Mouse (Mus musculus): Measurements from ENCODE around the gene Gm45233.

The Gm45233 gene

DNA sequence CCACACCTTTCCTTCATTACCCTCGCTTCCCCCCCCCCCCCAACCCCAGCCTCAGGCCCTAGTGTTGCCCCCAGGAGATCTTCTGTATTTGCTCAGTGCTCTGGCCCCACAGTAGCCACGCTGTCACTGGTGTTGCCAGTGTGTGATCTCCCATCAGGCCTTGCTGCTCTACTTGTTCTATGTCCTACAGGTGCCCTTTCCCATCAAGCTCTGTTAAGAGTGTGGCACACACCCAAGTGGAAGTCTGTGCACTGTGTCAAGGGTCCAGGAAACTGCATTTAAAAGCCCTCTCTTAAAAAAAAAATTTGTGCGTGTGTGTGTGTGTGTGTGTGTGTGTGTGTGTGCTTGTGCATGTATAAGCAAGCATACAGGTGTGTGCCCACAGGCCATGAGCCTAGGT is 4.3 kb downstream of the Gm45233 start:
- in situ Hi-C loops (cut with MboI, MseI) = no loop called here

- in situ Hi-C loops (cut with MboI, MseI) = no loop called here
Measured at GRCm38 (mm10) chr7:43449811-43450210, 5.9 kb downstream of the Gm45233 start.

GRCm38 (mm10) chr7:43451726-43452125 is 7.8 kb downstream of the Gm45233 start:
- in situ Hi-C loops (cut with MboI, MseI) = no loop called here

DNA sequence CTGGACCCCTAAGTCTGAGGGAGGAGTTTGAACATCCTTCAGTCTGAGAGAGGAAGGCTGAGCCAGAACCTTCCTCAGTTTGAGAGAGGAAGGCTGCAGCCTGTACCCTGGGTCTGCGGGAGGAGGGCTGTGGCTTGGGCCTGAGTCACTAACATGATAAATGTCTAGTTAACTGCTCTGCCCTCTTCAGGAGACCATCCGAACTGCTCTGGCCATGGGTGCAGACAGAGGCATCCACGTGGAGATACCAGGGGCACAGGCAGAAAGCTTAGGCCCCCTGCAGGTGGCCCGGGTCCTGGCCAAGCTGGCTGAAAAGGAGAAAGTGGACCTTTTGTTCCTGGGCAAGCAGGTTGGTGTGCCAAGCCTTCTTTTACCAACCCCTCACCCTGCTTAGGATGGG is 8.7 kb downstream of the Gm45233 start:
- in situ Hi-C loops (cut with MboI, MseI) = no loop called here

DNA sequence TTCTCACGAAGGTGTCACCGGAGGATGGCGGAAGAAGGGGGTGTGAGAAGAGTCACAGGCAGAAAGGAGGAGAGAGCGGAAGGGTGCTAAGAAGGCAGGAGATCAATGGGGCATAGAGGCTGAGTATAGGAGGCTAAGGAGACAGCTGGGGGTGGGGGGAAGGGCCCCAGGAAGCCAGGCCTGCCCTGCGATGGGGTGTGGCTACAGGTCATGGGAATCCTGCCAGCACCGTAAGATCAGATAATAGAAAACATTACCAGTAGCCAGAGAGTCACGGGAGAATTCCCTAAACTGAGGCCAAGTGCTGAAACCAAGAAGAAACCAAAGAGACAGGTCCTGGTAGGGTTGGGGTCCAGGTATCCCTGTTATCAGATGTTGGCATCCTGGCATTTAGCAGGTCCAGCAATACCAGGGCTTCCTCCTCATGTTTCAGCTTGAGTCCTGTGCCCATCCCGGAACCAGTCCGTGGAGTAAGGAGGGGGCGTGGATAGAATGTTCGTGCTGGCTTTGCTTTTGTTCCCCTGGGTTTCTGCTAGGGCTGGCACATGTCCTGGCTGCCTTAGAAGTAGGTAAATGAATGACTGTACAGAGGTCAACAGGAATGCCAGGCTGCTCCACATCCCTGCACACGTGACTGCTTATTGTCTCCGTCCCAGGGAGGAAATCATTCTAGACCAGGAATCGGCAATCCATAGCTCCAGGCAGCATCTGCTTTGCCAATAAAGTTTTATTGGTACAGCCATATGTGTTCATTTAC is 9.8 kb downstream of the Gm45233 start:
- in situ Hi-C loops (cut with MboI, MseI) = no loop called here

- in situ Hi-C loops (cut with MboI, MseI) = no loop called here
Measured at GRCm38 (mm10) chr7:43454371-43454770, 10.4 kb downstream of the Gm45233 start.

GRCm38 (mm10) chr7:43462851-43463250 is 18.9 kb downstream of the Gm45233 start, which contains the start of gene Vsig10l:
Vsig10l (plus strand) TSS chr7:43463151.
- in situ Hi-C loops (cut with MboI, MseI) = loop anchor here (10.0 kb wide), 1 partner anchor 148 kb away; the partner anchor contains the start of gene Zfp715

- in situ Hi-C loops (cut with MboI, MseI) = loop anchor here (10.0 kb wide), 1 partner anchor 149 kb away; the partner anchor contains the start of gene Zfp715
Measured at GRCm38 (mm10) chr7:43463976-43464375, 20.0 kb downstream of the Gm45233 start.

DNA sequence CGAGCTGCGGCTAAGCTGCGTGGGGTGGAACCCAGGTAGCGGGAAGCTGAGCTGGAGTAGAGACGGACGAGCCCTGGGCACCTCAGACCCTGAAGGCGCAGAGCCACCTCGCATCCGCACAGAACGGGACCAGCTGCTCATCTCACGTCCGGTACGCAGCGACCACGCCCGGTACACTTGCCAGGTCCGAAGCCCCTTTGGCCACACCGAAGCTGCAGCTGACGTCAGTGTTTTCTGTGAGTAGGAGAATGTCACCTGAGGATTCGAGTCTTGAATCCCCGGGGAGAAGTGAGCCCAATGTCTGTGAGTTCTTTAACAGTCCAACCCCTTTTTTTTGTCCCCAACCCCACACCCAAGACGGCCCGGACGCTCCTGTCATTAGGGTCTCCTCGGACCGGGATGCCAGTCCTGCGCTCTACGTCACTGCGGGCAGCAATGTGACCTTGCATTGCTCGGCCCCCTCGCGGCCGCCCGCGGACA is 21.0 kb downstream of the Gm45233 start:
- in situ Hi-C loops (cut with MboI, MseI) = loop anchor here (10.0 kb wide), 1 partner anchor 150 kb away; the partner anchor contains the start of gene Zfp715

GRCm38 (mm10) chr7:43465344-43466098 is 21.6 kb downstream of the Gm45233 start:
- in situ Hi-C loops (cut with MboI, MseI) = loop anchor here (10.0 kb wide), 1 partner anchor 151 kb away; the partner anchor contains the start of gene Zfp715

DNA sequence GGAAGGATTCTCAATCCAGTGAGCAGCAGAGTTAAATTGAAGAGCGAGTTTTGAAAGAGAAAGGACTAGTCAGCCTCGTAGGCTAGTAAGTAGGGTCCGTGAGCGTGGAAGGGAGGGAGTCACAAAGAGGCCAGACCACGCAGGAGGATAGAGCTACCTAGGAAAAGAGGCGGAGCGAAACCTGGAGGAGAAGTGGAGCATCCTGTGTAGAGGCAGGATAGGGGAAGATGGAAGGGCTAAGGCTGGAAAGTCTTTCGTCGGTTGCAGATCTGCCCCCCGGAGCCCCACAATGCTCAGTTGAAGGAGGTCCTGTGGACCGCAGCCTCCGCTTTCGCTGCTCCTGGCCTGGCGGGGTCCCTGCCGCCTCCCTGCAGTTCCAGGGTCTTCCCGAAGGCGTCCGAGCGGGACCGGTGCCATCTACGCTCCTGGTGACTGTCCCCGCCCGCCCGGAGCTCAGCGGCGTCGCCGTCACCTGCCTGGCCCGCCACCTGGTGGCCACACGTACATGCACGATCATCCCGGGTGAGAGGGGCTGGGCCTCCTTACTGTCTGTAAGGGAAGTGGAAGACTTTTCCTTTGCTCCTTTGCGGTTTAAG is 22.3 kb downstream of the Gm45233 start:
- in situ Hi-C loops (cut with MboI, MseI) = loop anchor here (10.0 kb wide), 1 partner anchor 151 kb away; the partner anchor contains the start of gene Zfp715

- in situ Hi-C loops (cut with MboI, MseI) = loop anchor here (5.0 kb wide), 1 partner anchor 183 kb away; no protein-coding TSS in a partner anchor
Measured at GRCm38 (mm10) chr7:43470373-43470772, 26.4 kb downstream of the Gm45233 start.

- in situ Hi-C loops (cut with MboI, MseI) = loop anchor here (5.0 kb wide), 1 partner anchor 77 kb away; no protein-coding TSS in a partner anchor
Measured at GRCm38 (mm10) chr7:43475706-43476105, 31.8 kb downstream of the Gm45233 start.

DNA sequence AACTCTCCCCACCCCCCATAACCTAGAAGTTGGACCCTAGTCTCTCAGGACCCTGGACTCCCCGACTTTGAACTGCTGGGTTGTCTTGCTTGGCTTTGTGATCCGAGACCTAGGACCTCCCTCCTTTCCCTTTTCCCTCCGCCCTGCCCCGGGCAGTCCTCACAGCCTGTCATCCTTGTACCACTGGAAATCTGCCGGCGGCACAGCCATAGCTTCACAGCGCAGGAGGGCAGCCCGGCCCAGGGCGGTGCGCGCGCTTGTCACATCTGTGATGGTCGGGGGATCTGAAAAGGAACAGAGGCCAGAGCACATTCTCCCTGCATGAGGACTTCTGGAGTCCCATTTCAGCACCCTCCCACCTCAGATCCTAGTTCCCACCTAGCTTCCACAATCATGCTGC is 32.4 kb downstream of the Gm45233 start:
- in situ Hi-C loops (cut with MboI, MseI) = loop anchor here (5.0 kb wide), 1 partner anchor 76 kb away; no protein-coding TSS in a partner anchor

GRCm38 (mm10) chr7:43481191-43481590 is 37.3 kb downstream of the Gm45233 start:
- in situ Hi-C loops (cut with MboI, MseI) = no loop called here

- in situ Hi-C loops (cut with MboI, MseI) = no loop called here
Measured at GRCm38 (mm10) chr7:43482090-43482716, 38.3 kb downstream of the Gm45233 start.

GRCm38 (mm10) chr7:43483236-43483635 is 39.3 kb downstream of the Gm45233 start:
- in situ Hi-C loops (cut with MboI, MseI) = no loop called here

- in situ Hi-C loops (cut with MboI, MseI) = no loop called here
Measured at GRCm38 (mm10) chr7:43488646-43489045, 44.7 kb downstream of the Gm45233 start.

- in situ Hi-C loops (cut with MboI, MseI) = no loop called here
Measured at GRCm38 (mm10) chr7:43489631-43490125, 45.8 kb downstream of the Gm45233 start, which contains the start of gene Iglon5. Iglon5 (minus strand) TSS chr7:43490075.

DNA sequence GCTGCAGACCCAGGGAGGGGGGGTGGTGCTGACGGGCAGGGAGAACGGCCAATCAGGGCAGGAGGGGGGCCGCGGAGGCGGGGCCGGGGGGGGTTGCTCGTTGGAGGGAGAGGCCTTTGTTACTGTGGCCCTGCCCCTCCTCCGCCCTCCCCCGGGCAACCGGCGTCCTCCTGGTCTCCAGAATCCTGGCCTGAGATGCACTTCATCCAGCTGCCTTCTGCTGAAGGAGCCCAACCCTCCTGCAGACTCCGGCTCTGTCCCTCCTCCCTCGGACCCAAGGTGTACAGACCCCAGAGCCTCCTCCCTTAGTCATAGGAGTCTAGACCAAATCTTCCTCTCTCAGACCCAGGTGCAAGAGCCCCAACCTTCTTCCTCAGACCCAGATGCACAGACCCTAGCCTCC is 46.3 kb downstream of the Gm45233 start:
- in situ Hi-C loops (cut with MboI, MseI) = no loop called here

DNA sequence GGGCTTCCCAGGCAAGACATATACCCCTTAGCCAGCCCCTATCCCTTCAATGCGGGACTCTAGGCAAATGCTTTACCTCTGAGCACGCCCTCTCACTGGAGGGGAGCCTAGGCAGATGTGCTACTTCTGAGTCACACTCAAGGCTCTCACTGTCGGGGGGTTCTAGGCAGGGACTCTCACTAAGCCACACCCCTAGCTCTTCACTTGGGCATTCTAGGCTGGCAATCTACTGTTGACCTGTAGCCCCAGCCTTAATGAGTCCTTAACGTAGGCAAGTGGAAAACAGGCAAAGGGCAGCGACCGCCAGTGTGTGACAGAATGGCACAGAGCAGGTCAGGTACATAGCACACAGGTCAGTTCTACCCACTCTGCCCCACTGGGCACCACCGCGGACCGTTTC is 46.9 kb downstream of the Gm45233 start:
- in situ Hi-C loops (cut with MboI, MseI) = no loop called here

Data from regulatory T cell (primary cell).